Mouse (Mus musculus): ENCODE data around the gene Fam120a.

DNA sequence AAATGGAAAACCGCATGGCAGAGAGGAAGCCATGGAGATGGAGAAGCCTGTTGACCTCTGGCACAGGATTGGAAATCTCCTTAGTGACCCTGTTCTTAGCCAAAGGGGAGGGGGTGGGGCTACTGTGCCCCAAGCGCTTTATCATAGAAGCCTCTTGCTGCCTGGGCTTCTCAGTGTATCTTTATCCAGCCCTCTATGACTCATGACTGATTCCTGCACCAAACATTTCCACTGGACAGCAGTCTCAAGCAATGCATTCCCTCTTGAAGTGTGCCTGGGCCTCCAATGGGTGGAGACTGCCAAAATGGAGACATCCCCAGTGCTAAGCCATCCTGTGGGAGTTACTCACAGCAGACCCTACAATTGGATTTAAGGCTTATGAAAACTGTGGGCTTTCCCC lies 22.3 kb upstream of the Fam120a start:
- TF ChIP-seq GATA1 (IDR thresholded peaks at IDR 0.05; ENCODE audit: borderline replicate concordance, low read length) (no peak), FLI1 (IDR thresholded peaks at IDR 0.05; ENCODE audit: low read length) (no peak)

Data from megakaryocyte, embryonic 14.5 days (primary cell).